Mouse (Mus musculus): ENCODE measurements around the gene Gm44596.
"Not testable (repeated sequence)": the region's sequence is repeated elsewhere in the genome, so short reads cannot be mapped to it uniquely, and the experiment has no call there.

The Gm44596 gene

GRCm38 (mm10) chr6:128380594-128381167 is 5.4 kb downstream of the Gm44596 start:
- DNase-seq = not testable (repeated sequence)

DNA sequence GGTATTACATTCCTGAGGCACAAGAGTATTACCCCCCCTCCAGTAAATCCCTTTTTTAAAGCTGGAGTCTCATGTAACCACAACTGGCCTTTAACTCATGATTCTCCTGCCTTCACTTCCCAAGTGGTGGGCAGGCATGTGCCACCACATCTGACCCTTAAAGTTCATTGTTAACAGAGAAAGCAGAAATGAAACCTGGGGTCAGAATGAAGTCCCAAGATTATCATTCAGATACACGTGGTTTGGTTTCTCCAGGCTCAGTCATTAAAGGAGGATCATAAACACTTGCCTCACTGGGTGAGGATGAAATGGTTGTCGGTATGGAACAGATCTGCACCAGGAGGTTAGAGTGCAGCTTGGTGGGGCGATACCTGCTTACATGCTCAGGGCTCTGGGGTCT is 6.0 kb downstream of the Gm44596 start:
- no peak for DNase-seq

- DNase-seq = no peak
Observed at GRCm38 (mm10) chr6:128383752-128384151, 8.4 kb downstream of the Gm44596 start.

DNA sequence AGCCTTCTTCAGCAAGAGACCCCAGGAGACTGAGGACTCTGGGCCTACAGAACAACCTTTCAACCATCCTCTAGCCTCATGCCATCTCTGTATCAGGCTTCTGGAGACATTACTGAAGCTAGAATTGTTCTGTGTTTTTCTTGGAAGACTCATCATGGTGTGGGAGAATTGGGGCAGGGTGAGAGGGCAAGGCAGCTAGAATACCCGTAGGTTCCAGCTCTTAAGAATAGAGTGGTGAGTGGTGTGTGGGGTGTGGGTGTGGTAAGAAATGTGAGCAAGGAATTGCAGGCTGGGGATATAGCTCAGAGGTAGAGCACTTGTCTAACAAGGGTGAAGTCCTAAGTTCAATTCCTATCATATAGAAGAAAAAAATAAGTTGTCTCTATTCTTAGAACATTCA is 9.7 kb downstream of the Gm44596 start:
- no peak for DNase-seq

DNA sequence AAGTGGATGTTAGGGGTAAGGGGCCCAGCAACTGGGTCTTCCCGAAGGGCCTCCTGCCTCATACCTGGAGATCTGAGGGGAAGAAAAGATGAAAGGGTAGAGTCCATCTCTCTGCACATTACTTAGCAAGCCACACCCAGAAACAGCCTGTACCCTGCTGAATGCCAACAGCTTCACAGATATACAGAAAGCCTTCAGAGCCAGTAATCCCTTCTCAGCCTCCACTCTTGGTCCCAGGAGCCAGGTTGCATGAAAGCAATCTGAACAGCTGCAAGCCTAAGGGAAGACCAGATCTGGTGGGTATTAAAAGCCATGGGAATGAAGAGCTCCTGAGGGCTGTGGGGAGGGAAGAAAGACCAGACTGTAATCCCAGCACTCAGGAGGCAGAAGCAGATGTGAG is 13.9 kb downstream of the Gm44596 start:
- no peak for DNase-seq

DNA sequence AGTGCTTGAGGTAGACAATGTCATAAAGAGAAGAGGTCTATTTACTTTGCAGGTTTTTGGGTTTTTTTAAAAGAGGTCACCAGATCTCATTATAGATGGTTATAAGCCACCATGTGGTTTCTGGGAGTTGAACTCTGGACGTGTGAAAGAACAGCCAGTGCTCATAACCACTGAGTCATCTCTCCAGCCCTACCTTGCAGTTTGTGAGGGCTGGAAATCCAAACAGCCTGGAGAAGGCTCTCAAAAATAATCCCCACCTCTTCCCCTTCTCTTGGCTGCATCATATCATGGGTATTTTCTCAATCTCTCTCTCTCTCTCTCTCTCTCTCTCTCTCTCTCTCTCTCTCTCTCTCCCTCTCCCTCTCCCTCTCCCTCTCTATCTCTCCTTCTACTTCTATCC is 15.4 kb downstream of the Gm44596 start:
- DNase-seq = no peak

DNA sequence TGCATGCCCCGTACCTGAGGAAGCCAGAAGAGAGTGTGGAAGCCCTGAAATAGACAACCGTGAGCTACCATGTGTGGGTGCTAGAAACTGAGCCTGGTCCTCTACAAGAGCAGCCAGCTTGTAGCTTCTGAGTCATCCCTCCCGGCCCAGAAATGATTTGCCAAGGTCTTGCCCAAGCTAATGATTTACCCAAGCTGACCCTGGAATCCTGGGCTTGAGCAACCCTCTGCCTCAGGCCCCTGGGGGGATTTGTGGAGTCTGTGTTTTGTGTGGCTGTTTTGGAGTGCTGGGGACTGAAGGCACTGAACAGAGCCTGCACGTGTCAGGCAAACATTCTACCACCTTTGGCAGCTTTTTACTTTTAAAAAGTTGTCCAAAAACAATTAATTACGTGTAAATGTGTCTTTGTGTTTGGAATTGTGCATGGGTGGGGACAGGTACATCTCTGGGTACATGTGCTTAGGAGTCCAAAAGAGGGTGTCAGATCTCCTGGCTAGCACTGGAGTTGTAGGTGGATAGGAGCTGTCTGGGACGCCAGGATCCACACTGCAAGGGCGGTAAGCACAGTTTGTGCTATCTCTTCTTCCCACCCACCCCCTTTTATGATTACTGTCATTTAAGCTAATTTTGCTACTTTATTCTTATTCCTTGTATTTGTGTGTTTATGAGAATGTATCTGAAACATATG is 22.4 kb downstream of the Gm44596 start:
- DNase-seq = no peak

GRCm38 (mm10) chr6:128398996-128399395 is 23.7 kb downstream of the Gm44596 start, which contains the start of gene Nrip2:
Nrip2 (plus strand) TSS chr6:128399296.
- DNase-seq = no peak

- peak; percentile 73 to 81 for DNase-seq
Observed at GRCm38 (mm10) chr6:128399421-128400185, 24.3 kb downstream of the Gm44596 start.

DNA sequence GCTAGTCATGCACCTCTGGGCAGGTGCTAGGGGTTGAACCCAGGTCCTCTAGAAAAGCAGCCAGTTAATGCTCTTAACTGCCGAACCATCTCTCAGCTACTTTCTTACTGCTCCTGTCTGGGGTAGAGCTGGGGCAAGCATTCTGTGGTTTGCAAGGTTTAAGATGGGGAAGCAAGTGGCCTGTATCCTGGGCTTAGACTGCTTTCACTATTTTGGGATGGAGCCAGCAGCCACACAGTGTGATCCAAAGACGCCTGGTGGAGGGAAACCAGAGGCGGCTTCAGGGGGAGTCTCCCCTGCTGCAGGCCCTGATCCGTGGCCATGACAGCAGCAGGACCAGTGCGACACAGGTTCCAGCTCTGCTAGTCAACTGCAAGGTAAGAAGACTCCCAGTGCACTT is 29.4 kb downstream of the Gm44596 start:
- DNase-seq = no peak

DNA sequence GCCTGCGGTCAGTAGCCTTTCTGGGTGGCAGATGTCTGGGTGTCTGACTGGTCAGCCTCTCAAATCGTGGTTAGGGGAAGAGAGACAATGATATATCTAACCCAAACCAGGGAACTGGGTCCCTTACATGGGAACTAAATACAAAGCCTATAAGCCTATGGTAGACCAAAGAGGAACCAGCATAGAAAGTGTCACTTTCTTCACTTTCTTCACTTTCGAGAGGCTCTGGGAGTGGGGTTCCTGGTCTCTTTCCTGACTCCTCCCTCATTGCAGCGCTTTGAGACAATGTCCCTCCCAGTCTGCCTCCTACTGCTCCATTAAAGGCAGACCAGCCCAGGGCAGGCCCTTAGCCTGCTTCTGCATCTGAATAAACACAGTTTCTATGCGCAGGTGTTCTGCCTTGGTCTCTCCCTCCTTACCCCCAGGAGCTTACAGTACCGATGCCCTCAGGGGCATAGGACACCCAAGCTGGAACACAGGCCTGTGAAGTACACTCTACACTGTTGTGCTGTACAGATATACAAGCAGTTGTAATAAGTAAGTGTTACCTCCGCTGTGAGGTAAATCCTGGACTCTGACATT is 33.3 kb downstream of the Gm44596 start:
- DNase-seq = no peak

GRCm38 (mm10) chr6:128410305-128410704 is 35.0 kb downstream of the Gm44596 start:
- no peak for DNase-seq

- peak; percentile 78 to 87 for DNase-seq
Observed at GRCm38 (mm10) chr6:128411115-128411514, 35.8 kb downstream of the Gm44596 start.

DNA sequence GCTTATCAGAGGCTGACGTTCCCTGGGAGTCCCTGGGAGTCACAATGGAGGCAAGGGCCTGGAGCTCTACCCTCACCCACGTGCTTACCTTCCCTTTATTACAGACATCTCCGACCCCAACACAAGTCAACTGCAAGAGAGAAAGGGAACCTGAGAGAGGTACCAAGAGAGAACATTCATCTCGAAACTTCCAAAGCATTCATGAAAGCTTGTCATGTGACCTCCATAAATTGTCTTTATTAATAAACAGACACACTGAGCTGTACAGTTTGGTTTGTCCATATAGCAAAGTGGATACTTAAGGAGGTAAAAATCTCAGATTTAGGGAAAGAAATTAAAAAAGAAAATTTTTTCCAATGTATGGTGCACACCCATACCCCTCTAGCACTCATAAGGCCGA is 40.9 kb downstream of the Gm44596 start:
- DNase-seq = no peak

GRCm38 (mm10) chr6:128418076-128418475 is 42.8 kb downstream of the Gm44596 start:
- no peak for DNase-seq

- no peak for DNase-seq
Observed at GRCm38 (mm10) chr6:128421036-128421435, 45.7 kb downstream of the Gm44596 start.

- no peak for DNase-seq
Observed at GRCm38 (mm10) chr6:128421480-128421879, 46.2 kb downstream of the Gm44596 start.

DNA sequence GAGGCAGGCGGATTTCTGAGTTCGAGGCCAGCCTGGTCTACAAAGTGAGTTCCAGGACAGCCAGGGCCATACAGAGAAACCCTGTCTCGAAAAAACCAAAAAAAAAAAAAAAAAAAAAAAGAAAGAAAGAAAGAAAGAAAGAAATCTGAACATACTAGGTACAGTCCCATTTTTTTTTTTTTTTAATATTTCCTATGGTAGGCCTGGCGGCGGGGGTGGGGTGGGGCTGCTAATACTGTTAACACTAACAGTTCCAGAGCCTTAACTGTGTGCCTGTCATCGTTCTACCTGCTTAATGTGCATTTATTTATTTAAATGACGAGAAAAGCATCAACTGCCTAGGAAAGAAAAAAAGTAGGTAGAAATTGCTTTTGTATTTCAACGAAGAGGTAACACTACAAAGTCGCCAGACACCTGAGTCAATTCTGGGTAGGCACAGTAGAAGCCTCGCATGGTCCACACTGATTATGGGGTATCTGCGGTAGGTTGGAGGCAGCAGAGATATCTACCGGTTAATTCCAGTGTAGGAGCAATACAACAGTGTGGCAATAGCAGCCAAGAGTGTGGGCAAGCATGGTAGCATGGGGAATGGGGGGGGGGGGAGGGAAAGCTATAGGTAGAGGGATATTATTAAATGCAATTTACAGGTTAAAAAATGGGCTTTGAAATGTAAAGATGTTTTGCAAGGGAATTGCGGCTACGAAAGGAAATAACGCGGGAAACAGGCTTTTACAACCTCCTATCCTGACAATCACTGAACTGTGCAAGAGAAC is 48.4 kb downstream of the Gm44596 start:
- peak; percentile 31 to 44 for DNase-seq

- peak; percentile 96 to 98 for DNase-seq
Observed at GRCm38 (mm10) chr6:128424269-128425019, 49.1 kb downstream of the Gm44596 start, which contains the start of gene Itfg2. Itfg2 (minus strand) TSS chr6:128424931.

GRCm38 (mm10) chr6:128425046-128425445 is 49.7 kb downstream of the Gm44596 start:
- no peak for DNase-seq

DNA sequence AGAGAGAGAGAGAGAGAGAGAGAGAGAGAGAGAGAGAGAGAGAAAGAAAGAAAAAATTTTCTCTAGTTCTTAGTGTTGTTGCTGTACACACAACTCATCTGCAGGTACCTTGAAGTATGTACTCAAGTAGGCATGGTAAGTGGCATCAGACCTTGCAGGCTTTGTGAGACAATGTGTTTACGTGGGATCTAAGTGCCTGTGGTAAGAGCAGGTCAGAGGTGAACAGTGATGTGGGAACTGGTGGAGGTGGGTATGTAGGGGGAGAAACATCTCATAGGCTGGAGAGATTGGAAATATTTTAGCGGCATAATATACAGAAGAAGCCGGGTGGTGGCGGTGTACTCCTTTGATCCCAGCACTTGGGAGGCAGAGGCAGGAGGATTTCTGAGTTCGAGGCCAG is 52.3 kb downstream of the Gm44596 start:
- DNase-seq = no peak

- no peak for DNase-seq
Observed at GRCm38 (mm10) chr6:128429300-128429699, 54.0 kb downstream of the Gm44596 start.
